Mouse (Mus musculus) lung, embryonic 15.5 days (tissue): ENCODE results near the gene Gnrhr. TPM values are rescaled to one million over a fixed set of nuclear protein-coding genes. Genes with fewer than 3 reads are reported as not detected.

Experiments used
- ATAC-seq: fragments of 200-750 bp; cut with Nextera tagmentation; 2 replicates; pipeline ENCODE4 v1.8.0; 2017; ENCODE audit warnings: moderate number of reproducible peaks, borderline replicate concordance; ENCODE audit not compliant: low FRiP score, low TSS enrichment; ENCODE audit errors: extremely low read depth
- H3K27ac ChIP-seq: fragments of 300-500 bp; sonication (generic); 2 replicates; pipeline ENCODE4 v1.5.1; 2015; ENCODE audit warnings: moderate library complexity, mild to moderate bottlenecking, inconsistent platforms
- H3K27me3 ChIP-seq: fragments of 300-500 bp; sonication (generic); 2 replicates; pipeline ENCODE4 v1.6.1; 2015; ENCODE audit warnings: inconsistent platforms
- H3K36me3 ChIP-seq: fragments of 300-500 bp; sonication (generic); 2 replicates; pipeline ENCODE4 v1.6.1; 2015; ENCODE audit warnings: inconsistent platforms
- H3K4me1 ChIP-seq: fragments of 300-500 bp; sonication (generic); 2 replicates; pipeline ENCODE4 v1.6.1; 2015; ENCODE audit warnings: inconsistent platforms
- H3K4me2 ChIP-seq: fragments of 300-500 bp; sonication (generic); 2 replicates; pipeline ENCODE4 v1.6.1; 2015; ENCODE audit warnings: inconsistent platforms, mild to moderate bottlenecking, moderate library complexity
- H3K4me3 ChIP-seq: fragments of 300-500 bp; sonication (generic); 2 replicates; pipeline ENCODE4 v1.5.1; 2015; ENCODE audit warnings: mild to moderate bottlenecking, inconsistent platforms
- H3K9ac ChIP-seq: fragments of 300-500 bp; sonication (generic); 2 replicates; pipeline ENCODE4 v1.6.1; 2015; ENCODE audit warnings: inconsistent platforms
- H3K9me3 ChIP-seq: fragments of 300-500 bp; sonication (generic); 2 replicates; pipeline ENCODE4 v1.6.1; 2016; ENCODE audit warnings: inconsistent platforms
- WGBS: fragments of 180-500 bp; shearing (Covaris S2); methylation state at CpG from one replicate; pipeline ENCODE4 v1.1.7; 2015; 5-methylcytosine and 5-hydroxymethylcytosine counted together
- polyA plus RNA-seq: library from polyadenylated mRNA; unstranded; fragments of >200 nt; fragmentation: Nextera tagmentation; extraction: Ambion mirVana; gene quantifications from 2 replicates; pipeline ENCODE4 v1.2.1, GENCODE M21; 2015

Gnrhr gene
- polyA plus RNA-seq = 0.06 TPM in 1 of 2 replicates, not detected in the other

DNA sequence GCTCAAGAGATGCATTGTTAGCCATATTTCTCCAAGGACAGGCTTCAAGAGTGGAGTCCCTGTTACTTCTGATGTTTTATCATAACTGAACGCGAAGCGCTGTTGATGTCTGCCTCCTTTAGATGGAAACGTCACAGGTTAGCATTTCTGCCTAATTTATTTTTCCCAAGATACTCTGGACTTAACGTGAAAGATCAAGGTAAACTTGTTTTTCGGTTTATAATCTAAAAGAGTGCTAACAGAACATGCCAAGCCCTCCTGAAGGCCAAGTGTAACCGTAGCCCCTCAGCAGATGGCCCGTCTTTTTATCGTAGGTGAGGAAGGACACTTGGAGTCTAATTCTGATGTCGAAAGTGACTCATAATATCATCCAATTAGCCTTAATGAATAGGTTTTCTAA is at the start of gene Gnrhr:
Gene Gnrhr (minus strand): TSS at position 101 of the 400 bp plus-strand sequence.
- Histone ChIP-seq H3K9me3 (no peaks in the 10 kb centered on the region), H3K27ac (no peak within 1 kb of the TSS), H3K4me3 (no peak within 1 kb of the TSS), H3K36me3 (no peaks in the 10 kb centered on the region), H3K4me1 (no peaks in the 10 kb centered on the region), H3K27me3 (no peaks in the 10 kb centered on the region), H3K4me2 (no peak within 1 kb of the TSS), H3K9ac (no peak within 1 kb of the TSS)
- WGBS = 86% methylated on average over 10 of the region's 10 CpGs
- ATAC-seq = no peak

GRCm38 (mm10) chr5:86246559-86246958 is 48.9 kb upstream of the Gnrhr start:
- no peak overlapping the region for H3K9ac ChIP-seq
- no peaks in the 10 kb centered on the region for H3K4me1 ChIP-seq
- no peaks in the 10 kb centered on the region for H3K9me3 ChIP-seq
- ATAC-seq = no peak
- H3K4me2 ChIP-seq = no peak overlapping the region
- WGBS = 87% methylated on average over 11 of the region's 11 CpGs
- H3K36me3 ChIP-seq = no peaks in the 10 kb centered on the region
- no peak overlapping the region for H3K27ac ChIP-seq
- H3K4me3 ChIP-seq = no peak overlapping the region
- no peaks in the 10 kb centered on the region for H3K27me3 ChIP-seq

DNA sequence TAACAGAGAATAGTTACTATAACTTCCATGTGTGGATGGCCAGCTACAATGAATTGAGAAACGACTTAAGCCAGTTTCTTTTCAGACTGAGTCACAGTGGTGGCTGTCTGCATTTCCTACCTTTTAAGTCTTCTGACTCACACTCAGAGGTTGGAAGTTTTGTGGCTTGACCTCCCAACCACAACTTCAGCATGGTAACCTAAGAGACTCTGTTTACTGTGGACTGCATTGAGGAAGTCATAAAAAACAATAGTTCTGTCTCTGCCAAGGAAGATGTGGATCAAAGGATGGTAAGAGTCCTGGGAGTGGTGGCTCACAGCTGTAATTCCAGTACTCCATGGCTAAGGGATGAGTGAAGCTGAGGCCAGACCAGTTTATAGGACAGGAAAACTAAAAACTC is 47.2 kb upstream of the Gnrhr start:
- no peak overlapping the region for H3K4me2 ChIP-seq
- no peak overlapping the region for H3K9ac ChIP-seq
- WGBS = 55% methylated on average over 1 of the region's 1 CpGs
- no peaks in the 10 kb centered on the region for H3K4me1 ChIP-seq
- H3K9me3 ChIP-seq = no peaks in the 10 kb centered on the region
- H3K36me3 ChIP-seq = no peaks in the 10 kb centered on the region
- H3K4me3 ChIP-seq = no peak overlapping the region
- no peaks in the 10 kb centered on the region for H3K27me3 ChIP-seq
- H3K27ac ChIP-seq = no peak overlapping the region
- no peak for ATAC-seq

- no peak for ATAC-seq
- H3K4me2 ChIP-seq = no peak overlapping the region
- WGBS = 66% methylated on average over 3 of the region's 3 CpGs
- H3K4me1 ChIP-seq = no peaks in the 10 kb centered on the region
- H3K27me3 ChIP-seq = no peaks in the 10 kb centered on the region
- H3K36me3 ChIP-seq = no peaks in the 10 kb centered on the region
- H3K4me3 ChIP-seq = no peak overlapping the region
- H3K9me3 ChIP-seq = no peaks in the 10 kb centered on the region
- H3K27ac ChIP-seq = no peak overlapping the region
- no peak overlapping the region for H3K9ac ChIP-seq
These were observed 46.6 kb upstream of the Gnrhr start for GRCm38 (mm10) chr5:86244275-86244674.

DNA sequence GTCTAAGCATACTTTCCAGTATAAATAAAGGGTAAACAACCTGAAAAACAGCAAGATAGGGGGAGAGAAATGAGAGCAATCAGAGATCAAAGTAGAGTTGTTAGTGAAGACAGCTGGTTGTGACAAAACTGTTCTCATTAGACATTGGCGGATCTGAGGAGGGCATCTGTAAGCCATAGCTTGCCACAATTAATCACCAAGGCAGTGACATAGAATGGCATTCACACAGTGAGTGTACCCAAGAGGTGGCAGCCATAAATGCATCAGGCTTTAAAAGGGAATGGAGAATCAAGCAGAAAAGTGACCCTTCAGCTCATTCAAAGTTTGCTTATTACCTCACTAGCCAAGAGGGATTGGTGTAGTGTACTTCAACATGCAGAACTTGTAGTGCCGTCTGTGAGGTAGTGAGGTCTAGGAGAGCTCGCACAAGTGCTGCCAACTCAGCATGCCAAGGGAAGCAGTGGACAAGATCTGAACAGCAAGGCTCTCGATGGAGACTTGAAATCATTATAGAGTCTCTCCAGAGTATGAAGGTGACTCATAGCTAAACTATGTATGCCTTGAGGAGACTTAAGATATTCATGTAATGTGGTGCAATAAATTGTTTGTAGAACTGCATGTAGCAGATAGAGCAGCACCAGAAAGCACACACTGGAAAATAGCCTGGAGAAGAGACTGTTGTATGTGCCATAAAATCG is 29.6 kb upstream of the Gnrhr start:
- Histone ChIP-seq H3K4me3 (no peak overlapping the region), H3K27ac (0 out of 2 replicates have a peak overlapping the region, but pooled peaks have one; percentile 15), H3K27me3 (no peaks in the 10 kb centered on the region), H3K4me1 (no peaks in the 10 kb centered on the region), H3K4me2 (no peak overlapping the region), H3K9me3 (no peaks in the 10 kb centered on the region), H3K36me3 (no peaks in the 10 kb centered on the region), H3K9ac (no peak overlapping the region)
- WGBS = 58% methylated on average over 5 of the region's 5 CpGs
- ATAC-seq = peak; percentile 83; the same call in 1 of the 2 replicates

- Histone ChIP-seq H3K4me2 (no peak overlapping the region), H3K36me3 (no peaks in the 10 kb centered on the region), H3K27ac (no peak overlapping the region), H3K9me3 (no peaks in the 10 kb centered on the region), H3K9ac (no peak overlapping the region), H3K4me1 (no peaks in the 10 kb centered on the region), H3K27me3 (no peaks in the 10 kb centered on the region), H3K4me3 (no peak overlapping the region)
- WGBS = 15% methylated on average over 4 of the region's 4 CpGs
- ATAC-seq = no peak
These were observed 6.3 kb downstream of the Gnrhr start for GRCm38 (mm10) chr5:86191356-86191755.

- Histone ChIP-seq H3K9ac (no peak overlapping the region), H3K36me3 (no peaks in the 10 kb centered on the region), H3K27ac (no peak overlapping the region), H3K4me2 (no peak overlapping the region), H3K9me3 (no peaks in the 10 kb centered on the region), H3K27me3 (no peaks in the 10 kb centered on the region), H3K4me3 (no peak overlapping the region), H3K4me1 (no peaks in the 10 kb centered on the region)
- 22% methylated on average over 5 of the region's 5 CpGs for WGBS
- ATAC-seq = no peak
These were observed 6.9 kb downstream of the Gnrhr start for GRCm38 (mm10) chr5:86190770-86191169.

DNA sequence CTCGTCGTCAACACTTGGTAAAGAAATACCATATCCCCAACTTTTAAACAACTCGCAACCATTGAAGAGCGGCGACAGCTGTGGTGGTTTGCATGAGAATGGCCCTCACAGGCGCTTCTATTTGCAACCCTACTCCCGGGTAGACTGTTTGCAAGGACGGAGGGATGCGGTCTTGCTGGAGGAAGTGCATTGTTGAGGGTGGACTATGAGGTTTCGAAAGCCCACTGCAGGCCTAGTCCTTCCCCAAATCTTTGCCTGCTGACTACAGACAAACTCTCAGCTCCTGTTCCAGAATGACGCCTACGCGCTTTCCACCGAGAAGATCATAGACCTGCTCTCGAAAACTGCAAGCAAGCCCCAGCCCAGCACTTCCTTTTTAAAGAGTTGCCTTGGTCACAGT is 7.4 kb downstream of the Gnrhr start:
- no peak overlapping the region for H3K4me2 ChIP-seq
- H3K9me3 ChIP-seq = no peaks in the 10 kb centered on the region
- H3K4me1 ChIP-seq = no peaks in the 10 kb centered on the region
- no peak overlapping the region for H3K4me3 ChIP-seq
- H3K9ac ChIP-seq = no peak overlapping the region
- no peaks in the 10 kb centered on the region for H3K27me3 ChIP-seq
- no peak for ATAC-seq
- H3K36me3 ChIP-seq = no peaks in the 10 kb centered on the region
- WGBS = 49% methylated on average over 15 of the region's 15 CpGs
- no peak overlapping the region for H3K27ac ChIP-seq

DNA sequence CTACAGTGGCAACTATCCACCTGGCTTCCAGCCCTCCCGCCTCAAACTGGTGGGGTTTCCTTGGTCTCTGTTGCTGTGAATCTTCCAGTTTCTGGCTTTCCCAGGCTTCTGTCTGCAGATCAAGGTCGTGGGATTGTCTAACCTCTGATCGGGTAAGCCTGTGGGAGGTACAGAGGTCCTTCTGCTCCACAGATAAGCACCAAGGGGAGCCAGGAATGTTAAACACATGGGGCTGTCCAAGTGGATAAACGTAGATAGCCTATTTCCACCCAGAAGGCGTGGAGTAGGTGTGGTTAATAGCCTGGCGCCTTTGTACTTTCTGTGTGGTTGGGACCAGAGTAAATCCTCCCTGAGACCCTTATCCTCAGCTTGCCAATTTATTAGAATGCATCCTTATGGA is 10.3 kb downstream of the Gnrhr start:
- Histone ChIP-seq H3K4me3 (no peak overlapping the region), H3K4me2 (no peak overlapping the region), H3K27me3 (no peaks in the 10 kb centered on the region), H3K9me3 (no peaks in the 10 kb centered on the region), H3K9ac (no peak overlapping the region), H3K4me1 (no peaks in the 10 kb centered on the region), H3K27ac (no peak overlapping the region), H3K36me3 (no peaks in the 10 kb centered on the region)
- WGBS = 48% methylated on average over 6 of the region's 6 CpGs
- no peak for ATAC-seq

GRCm38 (mm10) chr5:86173778-86174177 is 23.9 kb downstream of the Gnrhr start:
- ATAC-seq = no peak
- H3K4me1 ChIP-seq = peaks cover 9% of the 10 kb centered on the region
- H3K9me3 ChIP-seq = no peaks in the 10 kb centered on the region
- H3K27me3 ChIP-seq = no peaks in the 10 kb centered on the region
- H3K27ac ChIP-seq = no peak overlapping the region
- WGBS = 50% methylated on average over 2 of the region's 2 CpGs
- no peak overlapping the region for H3K4me3 ChIP-seq
- H3K4me2 ChIP-seq = no peak overlapping the region
- no peak overlapping the region for H3K9ac ChIP-seq
- no peaks in the 10 kb centered on the region for H3K36me3 ChIP-seq

DNA sequence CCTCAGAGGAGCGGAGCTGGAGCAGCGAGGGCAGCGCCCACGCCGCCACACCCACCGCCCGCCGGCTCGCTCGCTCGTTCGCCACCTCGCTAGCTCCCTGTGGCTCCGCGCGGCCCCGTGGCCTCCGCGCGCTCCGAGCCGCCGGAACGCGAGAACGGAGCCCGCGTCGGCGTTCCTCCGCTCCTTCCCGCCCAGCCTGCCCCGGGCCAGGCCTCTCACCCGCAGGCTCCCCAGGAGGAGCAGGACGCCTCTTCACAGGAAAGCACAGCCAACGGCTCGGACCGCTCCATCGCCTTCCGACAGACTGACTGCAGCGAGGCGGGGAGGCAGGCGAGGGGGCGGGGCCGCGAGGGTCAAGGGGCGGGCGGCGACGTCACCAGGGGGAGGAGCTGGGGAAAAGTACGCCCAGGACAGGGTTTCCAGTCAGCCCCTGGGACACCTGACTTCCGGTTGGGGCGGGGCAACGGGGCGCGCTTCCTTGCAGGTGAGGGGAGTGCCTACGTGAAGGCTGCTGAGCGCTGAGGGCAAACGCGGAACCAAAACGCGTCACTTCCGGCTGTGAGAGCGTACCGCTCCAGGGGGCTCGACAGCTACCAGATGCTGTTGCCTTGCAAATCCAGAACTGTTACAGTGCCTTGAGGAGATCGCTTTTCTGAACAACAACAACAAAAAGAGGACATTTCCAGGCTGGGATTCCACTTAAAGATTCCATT is 25.1 kb downstream of the Gnrhr start, which contains the start of gene Uba6:
Gene Uba6 (minus strand): TSS at position 355 of the 713 bp plus-strand sequence.
- H3K9me3 ChIP-seq = no peaks in the 10 kb centered on the region
- under 1% methylated on average over 67 of the region's 67 CpGs for WGBS
- H3K9ac ChIP-seq = peak within 1 kb of the TSS; percentile 68
- peaks cover 9% of the 10 kb centered on the region for H3K4me1 ChIP-seq
- peak within 1 kb of the TSS; percentile 79 for H3K4me3 ChIP-seq
- ATAC-seq = peak; percentile 99
- peak within 1 kb of the TSS; percentile 78 for H3K4me2 ChIP-seq
- no peaks in the 10 kb centered on the region for H3K36me3 ChIP-seq
- H3K27ac ChIP-seq = peak within 1 kb of the TSS; percentile 97
- no peaks in the 10 kb centered on the region for H3K27me3 ChIP-seq

DNA sequence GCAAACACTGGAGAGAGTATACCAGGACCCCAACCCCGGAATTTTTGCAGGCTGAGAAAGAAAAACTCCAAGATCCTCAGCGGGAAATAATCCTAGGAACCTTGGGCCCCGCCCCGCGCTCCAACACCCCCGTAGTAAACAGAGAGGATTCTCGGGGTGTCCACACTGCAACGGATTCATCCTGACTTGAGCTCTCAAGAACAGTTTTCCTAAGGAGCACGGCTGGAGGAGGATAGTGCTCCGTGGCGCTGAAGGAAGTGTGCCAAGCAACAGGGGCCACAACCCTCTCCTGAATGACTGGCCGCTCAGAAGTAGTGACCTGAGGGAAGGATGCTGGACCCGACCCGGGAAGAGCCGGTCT is 25.6 kb downstream of the Gnrhr start:
- no peak for ATAC-seq
- H3K4me2 ChIP-seq = peak overlapping the region; percentile 78
- peak overlapping the region; percentile 79 for H3K4me3 ChIP-seq
- H3K27me3 ChIP-seq = no peaks in the 10 kb centered on the region
- WGBS = under 1% methylated on average over 15 of the region's 15 CpGs
- peaks cover 9% of the 10 kb centered on the region for H3K4me1 ChIP-seq
- peak overlapping the region; percentile 97 for H3K27ac ChIP-seq
- H3K9ac ChIP-seq = peak overlapping the region; percentile 68
- no peaks in the 10 kb centered on the region for H3K36me3 ChIP-seq
- no peaks in the 10 kb centered on the region for H3K9me3 ChIP-seq
